Mouse (Mus musculus) right cerebral cortex, postnatal 4 days (tissue): ENCODE data around the gene AC109138.7.
A peak's percentile ranks its signal among the peaks of the same experiment; 100 is the strongest.
"Not testable (repeated sequence)": the region's sequence is repeated elsewhere in the genome, so short reads cannot be mapped to it uniquely, and the experiment has no call there.

Source experiments
- DNase-seq: peaks from one replicate; pipeline ENCODE4 v3.0.0-alpha.2; 2022

The AC109138.7 gene

DNA sequence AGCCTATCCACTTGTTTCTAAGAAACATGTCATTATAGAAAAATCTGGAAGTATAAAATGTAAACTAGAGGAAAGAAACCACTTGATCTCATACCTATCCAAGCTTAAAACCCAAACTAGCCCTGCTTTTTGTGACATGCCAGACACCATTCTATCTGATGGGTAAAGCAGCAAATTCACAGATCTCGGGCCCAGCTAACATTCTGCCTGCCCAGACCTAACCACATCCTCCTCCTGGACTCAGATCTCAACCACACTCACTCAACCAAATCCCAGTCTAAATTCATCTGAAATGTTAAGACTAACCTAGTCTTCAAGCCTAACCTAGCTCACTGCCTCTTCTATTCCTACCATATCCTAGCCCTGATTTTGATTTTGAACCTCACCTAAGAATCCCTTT lies 4.6 kb downstream of the AC109138.7 start:
- DNase-seq = no peak

DNA sequence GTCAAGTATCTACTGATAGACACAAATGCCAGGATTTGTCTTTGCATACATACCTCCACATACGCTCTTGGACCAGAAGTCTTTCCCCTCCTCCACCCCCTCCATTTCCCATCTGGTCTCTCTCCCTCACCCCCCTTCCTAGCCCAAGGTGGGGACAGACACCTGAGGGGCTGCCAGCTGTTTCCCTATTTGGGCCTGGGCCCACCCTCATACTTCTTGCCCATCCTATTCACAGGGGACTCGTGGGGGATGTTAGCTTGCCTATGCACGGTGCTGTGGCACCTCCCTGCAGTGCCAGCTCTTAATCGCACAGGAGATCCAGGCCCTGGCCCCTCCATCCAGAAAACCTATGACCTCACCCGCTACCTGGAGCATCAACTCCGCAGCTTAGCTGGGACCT lies 5.8 kb downstream of the AC109138.7 start:
- DNase-seq = no peak

DNA sequence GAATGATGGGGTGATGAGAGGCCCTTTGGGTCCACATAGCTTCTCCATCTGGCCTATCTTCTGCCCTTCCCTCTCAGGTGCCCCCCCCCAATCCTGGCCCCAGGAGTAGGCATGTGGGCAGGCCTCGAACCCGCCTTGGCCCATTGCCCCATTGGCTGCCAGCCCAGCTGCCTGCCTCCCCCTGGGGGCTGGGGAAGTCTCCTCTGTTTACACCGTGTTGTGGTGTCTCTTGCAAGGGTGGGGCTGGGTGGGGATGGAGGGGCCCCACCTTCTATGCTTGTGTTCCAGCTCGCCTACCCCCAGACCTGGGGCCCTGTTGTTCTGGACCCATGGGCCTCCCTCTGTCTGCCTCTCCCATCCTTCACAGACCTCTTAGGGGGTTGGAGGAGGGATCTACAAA lies 6.3 kb downstream of the AC109138.7 start:
- no peak for DNase-seq

DNA sequence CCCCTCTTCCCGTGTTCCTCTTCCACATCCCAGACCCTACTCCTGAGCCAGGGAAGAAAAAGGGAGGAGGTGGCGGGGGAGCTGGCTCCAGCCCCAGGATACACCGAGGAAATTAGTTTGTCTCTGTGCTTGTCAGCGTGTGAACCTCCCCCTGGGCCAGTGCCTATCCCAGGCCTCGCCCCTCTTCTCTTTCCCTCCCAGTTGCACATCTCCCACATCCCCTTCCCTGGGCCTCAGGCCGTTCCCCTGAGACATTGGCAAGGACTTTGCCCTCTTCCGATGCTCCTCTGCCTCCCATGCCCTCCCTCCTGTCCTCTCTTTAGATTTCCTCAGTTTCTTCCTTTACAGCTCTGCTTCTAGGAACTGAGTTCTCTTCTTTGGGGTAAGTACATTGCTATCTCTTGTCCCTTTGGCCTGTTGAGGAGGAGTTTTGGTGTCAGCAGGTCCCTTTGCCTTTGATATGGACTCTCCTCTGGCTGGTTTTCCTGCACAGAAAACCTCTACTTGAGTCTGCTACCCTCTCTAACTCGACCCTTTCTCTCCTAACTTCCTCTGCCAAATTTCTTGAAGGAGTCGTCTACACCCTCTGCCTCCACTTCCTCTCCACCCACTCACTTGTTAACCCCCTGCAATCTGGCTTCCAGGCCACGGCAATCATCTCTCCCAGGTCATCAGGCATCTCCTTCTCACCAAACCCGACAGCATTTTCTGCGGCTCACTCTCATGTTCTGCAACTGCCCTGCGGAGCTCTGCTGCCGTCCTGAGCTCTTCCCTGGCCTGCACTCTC lies 7.0 kb downstream of the AC109138.7 start:
- no peak for DNase-seq

DNA sequence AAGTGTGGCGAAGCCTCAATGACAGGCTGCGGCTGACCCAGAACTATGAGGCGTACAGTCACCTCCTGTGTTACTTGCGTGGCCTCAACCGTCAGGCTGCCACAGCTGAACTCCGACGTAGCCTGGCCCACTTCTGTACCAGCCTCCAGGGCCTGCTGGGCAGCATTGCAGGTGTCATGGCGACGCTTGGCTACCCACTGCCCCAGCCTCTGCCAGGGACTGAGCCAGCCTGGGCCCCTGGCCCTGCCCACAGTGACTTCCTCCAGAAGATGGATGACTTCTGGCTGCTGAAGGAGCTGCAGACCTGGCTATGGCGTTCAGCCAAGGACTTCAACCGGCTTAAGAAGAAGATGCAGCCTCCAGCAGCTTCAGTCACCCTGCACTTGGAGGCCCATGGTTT lies 8.0 kb downstream of the AC109138.7 start:
- DNase-seq = no peak

DNA sequence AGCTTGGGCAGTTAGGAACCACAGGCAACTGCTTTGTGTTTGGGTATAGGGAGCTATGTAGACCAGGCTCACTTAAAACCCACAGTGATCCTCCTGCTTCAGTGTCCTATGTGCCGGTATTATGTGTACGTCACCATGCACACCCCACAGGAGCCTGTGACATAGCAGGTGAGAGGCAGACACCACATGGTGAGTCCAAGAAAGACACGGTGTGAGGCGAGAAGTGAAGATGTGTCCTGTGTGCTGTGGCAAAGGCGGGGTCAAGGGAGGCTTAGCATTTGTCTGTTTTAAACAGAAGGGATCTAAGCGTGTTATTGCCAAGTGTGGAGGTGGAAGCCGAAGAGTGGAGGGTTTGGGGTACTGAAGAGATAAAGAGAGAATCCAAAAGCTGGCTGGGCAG lies 12.6 kb downstream of the AC109138.7 start:
- DNase-seq = no peak

DNA sequence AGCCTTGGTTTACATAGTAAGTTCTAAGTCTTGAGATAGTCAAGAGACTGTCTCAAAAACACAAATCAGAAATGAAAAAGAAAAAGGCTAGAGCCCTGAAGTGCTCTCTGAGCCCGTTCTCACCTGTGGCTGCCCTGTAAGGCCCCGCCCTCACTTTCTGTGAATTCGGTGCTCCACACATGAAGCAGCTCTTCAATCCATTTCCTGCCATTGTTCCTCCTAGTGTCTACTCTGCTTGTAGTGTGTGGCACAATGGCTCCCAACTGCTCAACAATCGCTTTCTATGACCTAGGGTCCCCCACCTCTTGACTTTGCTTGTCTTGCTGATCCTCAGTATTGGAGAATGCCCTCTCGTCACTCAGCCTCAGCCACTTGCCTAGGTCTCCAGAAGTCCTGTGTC lies 13.3 kb downstream of the AC109138.7 start:
- no peak for DNase-seq

DNA sequence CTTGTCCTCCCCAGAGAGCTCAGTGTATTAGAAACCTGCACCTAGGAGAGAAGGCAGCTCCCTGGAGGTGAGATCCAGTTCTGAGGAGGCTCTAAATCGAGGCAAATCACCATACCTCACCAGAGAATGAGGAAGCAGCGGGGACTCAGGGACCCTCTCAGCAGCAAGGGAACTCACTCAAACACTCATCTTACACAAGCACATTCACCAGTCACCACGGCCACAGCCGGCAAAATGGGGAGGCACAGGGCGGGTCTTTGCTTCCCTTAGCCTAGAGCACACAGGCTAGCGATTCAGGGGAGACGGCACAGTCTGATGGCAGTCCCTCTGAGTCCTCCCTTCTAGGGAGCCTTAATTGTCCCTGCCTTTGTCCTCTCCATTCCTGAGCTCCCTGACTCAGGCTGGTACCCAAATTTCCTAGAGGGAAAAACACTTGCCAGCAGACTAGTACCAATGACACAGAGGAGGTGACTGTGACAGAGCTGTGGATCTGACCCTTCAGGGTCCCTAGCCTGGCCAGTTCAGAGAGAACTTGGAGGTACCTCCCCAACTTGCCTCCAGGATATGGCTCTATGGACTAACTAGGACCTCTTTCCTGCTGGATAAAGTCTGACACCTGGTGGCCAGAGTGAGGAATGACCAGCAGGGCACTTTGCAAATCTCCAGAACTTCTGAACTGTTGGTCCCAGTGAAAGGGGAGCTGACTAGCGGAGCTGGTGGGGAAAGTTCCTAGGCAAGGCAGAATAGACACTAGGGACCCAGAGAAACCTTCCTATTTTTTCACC lies 13.9 kb downstream of the AC109138.7 start:
- peak; percentile 54 for DNase-seq

DNA sequence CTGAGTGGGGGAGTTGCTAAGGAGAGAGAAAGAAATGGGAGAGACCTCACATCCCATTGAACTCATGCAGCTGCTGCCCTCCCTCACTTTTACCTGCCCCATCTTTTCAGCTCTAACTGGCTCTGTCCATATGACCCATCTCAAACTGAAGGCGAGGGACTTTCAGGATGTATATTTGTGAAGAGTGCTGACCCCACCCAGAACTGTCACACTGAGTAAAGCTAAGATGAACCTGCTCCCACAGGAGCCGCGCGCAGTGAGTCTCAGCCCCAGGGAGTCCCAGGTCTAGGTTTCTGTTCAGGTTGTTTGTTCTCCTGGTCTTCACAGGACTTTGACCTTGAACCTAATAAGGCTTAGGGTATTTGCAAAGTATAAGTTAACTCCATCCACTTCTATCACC lies 14.7 kb downstream of the AC109138.7 start:
- no peak for DNase-seq

DNA sequence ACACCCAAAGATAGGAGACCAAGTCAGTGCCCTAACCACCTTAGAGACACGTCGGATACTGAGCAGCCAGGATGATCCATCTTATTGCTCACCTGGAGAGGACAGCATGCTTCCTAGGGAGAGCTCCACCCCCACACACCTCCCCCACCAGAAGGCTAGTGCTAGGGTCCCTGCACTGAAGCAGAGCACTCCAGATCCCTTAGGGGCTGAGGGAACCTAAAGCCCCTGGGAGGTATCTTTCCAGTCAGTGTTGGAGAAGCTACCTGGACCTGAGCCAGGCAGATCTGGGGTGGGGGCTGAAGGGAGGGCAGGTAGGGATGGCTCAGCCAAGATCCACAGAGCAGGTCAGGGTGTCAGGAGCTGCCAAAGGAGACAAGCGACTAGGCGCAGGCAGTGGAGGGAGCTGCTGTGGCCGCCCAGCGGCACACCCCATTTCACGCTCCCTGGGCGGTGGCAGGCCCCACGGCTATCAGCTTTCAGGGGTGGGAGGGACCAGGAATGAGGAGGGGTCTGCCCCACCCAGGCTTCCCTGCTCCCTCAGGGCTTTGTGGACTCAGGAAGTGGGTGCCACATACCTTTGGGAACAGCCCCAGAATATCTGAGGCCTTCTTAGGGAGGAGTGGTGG lies 15.4 kb downstream of the AC109138.7 start:
- DNase-seq = no peak

DNA sequence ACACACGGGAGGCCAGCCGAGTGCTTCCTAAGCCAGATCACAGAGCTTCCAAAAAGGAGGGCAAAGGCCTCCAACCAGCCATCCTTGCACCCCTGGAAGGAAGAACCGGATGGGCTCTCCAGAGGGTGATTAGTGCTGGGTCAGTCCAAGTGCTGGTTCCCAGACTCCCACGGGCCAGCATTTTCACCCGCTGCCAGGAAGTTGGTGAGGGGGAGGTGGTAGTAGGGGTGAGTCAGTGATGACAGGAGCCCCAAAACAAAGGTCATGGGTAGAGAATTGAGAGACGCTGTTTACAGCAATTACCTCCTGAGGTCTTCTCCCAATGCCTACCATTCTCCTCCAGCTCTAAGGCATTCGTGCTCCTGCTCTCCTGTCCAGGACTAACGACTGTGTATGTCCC lies 16.3 kb downstream of the AC109138.7 start:
- DNase-seq = no peak

DNA sequence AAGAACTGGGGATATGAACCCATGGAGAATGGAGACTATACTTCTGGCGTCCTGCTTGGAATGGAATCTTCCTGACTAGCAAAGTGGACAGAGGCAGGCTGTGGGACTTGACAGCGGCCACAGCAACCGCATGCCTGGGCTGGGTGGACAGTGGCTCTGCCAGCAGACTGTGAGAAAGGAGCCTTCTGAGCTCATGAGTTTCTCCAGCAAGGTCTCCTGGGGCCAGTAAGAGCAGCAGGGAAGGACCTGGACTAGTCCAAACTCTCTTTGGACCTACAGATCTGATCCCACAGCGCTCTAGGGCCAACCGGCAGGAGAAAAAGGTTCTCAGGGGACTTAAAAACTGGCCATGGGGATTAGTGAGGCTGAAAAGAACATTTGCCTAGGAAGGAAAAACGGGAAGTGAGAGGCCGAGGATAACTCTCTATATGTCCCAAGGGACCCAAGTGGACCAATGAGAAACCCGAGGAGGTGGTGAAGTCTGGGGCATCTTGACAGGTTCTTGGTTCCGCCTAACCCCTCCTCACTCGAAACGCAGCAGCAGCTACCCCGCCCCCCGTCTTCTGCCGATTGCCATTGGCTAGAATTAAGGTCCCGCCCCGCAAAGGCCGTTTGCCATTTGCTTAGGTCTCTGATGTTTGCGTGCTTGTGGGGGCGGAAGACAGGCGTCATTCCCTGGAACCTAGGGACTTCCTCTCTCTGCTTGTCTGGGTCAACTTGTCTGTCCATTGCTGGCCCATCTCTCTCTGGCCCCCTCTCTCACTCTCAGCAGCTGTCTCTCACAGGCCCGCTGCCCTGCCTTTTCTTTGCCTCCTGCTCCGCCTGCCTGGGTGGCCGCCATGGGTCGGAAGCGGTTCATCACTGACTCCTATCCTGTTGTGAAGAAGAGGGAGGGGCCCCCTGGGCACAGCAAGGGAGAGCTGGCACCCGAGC lies 17.4 kb downstream of the AC109138.7 start, which contains the start of gene Pold4:
Gene Pold4 (plus strand): TSS at position 647 of the 933 bp plus-strand sequence.
- DNase-seq = peak; percentile 95

DNA sequence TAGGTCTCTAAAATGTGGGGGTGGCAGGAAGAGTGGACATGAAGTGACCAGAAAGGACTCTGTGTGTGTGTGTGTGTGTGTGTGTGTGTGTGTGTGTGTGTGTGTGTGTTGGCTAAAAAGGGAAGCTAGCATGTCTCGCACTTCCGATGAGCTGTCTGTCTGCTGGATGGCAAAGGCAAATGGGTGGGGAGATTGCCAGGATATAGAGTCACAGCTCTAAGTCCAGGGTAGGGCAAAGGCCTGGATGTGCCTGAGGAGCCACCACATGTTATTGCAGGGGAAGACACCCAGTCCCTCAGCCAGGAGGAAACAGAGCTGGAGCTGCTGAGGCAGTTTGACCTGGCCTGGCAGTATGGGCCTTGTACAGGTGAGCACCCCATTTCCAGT lies 18.0 kb downstream of the AC109138.7 start:
- DNase-seq = no peak

DNA sequence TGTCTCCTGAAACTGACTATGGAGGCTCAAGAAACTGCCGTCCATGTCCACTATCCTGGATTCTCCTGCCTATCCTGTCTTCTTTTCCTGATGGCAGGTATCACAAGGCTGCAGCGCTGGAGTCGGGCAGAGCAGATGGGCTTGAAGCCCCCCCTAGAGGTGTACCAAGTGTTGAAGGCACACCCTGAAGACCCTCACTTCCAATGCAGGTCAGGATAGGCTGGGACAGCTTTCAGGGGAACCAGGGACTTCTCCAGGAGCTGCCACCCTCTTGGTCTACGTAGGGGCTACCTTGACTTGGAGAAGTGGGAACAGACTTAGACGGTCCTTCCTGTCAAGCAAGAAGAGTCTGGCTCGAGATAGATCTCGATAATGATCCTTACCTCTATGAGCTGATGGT lies 18.5 kb downstream of the AC109138.7 start:
- DNase-seq = no peak

DNA sequence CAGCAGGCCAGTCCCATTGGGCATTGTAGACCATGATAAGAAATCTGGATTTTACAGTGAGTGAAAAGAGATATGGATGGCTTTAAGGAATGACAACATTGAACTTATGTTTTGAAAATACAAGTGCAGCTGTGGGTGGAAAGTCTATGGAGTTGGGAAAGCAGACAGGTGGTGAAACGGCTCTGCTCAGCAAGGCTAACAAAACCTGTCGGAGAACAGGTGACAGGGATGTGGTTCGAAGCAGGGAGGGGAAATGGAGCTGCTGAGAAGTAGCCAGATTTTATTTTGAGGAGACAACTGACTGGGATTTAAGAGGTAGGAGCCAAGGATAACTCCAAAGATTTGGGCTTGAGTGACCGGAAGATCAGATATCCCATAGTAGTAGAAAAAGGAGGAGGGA lies 20.4 kb downstream of the AC109138.7 start:
- no peak for DNase-seq

DNA sequence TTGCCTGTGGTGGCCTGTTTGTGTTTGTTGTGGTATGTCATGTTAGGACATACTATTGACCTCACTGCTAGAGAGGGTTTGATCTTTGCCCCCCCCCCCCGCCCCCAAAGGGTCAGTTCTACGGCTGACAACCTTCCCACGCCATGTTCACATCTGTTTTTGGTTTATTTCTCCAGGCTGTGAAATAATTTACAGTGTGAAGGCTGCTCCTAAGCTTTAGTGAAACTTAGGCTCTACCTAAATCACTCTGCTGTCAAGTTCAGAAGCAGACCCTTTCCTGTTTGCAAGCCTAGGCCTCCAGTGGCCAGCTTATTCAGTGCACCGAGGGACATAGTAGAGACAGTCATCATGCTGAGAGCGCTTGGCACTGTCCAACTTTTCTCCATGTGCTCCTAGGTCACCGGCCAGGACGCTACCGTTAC lies 26.1 kb downstream of the AC109138.7 start:
- DNase-seq = no peak

DNA sequence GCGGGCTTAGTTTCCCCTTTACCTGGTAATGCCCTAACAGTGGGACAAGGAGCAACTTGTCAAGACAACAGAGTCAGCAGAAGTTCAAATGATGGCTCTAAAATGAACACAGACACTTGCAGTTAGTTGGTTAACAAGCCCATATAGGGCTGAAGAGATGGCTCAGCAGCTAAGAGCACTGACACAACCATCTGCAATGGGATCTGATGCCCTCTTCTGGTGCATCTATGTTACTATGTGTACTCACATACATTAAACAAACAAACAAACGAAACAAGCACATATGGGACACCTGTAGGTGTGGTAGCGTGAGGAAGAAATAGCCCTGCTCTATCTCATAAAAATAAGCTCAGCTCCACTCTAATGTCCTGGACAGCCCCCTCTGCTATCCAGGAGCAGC lies 28.3 kb downstream of the AC109138.7 start:
- no peak for DNase-seq

DNA sequence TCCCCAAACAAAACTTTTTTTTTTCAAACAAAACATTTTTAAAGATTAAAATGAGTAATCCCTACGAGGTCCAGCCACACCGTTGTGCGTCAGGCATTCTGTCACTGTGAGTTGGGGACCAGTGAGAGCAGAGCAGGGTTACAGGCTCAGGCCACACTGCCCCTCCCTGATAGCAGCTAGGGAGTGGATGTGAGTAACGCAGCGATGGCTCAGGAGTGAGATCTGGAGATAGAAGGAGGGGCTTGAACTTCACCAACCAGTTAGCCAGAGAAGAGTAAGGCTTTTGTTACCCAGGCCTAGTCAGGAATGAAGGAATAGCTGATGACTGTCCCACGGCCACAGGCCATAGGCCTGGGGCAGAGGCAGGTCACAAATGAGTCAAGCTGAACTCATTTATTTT lies 30.6 kb downstream of the AC109138.7 start:
- no peak for DNase-seq

DNA sequence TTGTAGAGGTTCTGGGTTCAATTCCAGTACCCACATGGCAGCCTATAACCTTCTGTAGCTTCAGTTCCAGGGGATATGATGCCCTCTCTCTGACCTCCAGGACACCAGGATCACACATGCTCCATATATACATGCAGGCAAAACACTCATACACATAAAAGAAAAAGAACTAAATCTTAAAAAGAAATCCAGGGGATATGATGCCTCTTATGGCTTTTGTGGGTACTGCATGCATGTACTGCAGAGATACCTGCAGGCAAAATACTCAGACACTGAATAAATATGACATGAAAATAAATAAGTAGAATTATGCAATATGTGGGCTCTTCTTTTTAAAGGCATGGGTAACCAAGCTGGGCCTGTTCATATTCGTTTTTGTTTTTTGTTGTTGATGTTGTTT lies 32.9 kb downstream of the AC109138.7 start:
- DNase-seq = no peak

DNA sequence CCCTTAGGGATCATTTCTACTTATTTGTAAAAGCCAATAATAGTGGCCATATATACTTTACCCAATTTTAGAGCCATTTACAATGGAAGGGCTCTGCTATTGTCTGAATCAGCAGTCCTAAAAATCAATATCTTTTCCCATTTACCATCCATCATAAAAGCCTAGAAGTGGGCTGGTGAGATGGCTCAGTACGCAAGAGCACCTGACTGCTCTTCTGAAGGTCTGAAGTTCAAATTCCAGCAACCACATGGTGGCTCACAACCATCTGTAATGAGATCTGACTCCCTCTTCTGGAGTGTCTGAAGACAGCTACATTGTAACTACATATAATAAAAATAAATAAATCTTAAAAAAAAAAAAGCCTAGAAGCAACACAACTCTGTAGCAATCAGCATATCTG lies 34.5 kb downstream of the AC109138.7 start:
- not testable (repeated sequence) for DNase-seq

DNA sequence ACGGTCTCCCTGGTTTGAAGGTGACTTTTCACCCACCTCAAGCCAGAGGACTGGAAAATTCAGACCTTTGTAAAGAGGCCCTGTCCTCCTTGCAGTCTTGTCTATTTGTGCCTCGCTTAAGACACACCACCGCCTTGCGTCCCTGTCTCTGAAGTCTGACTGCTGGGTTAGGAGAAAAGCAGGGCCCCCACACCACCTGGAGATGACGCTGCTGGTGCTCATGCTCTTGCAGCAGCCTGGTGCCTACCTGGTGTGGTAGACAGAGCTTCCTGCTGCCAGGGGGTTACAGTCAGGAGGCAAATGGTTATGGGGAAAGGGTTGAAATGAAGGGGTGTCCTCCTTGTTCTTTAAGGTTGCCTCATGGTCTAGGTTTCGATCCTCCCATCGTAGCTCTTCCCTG lies 40.1 kb downstream of the AC109138.7 start:
- DNase-seq = no peak

DNA sequence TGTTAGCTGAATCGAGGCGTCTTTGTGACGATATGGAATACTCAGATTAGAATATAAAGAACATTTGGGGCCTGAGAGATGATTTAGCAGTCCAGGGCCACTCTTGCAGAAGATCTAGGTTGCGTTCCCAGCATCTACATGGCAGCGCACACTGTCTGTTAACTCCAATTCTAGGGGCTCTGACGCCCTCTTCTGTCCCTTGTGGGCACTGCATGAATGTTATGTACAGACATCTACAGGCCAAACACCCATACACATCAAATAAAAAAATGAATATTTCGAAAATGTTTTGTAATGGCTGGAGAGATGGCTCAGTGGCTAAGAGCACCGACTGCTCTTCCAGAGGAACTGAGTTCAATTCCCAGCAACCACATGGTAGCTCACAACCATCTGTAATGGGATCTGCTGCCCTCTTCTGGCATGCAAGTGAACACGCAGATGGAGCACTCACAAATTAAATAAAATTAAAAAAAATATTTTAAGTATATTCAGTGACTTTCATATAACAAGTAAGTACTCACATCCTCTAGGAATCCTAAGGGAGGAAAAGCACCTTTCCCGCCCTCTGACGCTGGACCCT lies 41.5 kb downstream of the AC109138.7 start:
- no peak for DNase-seq
